Mouse (Mus musculus) gastrocnemius, adult 8-10 months (tissue): ENCODE measurements at regions not wholly inside any gene's neighbourhood (a gene's known extent, or its start where the extent isn't known, plus 50 kb on each side); places are given as distances from the start of the nearest gene placed in this dataset.

ENCODE experiments used
- DNase-seq, 2 experiments: peaks; one replicate each; pipeline ENCODE4 v3.0.0; 2022; ENCODE audit warnings: low spot score in 2 of 2

- DNase-seq = no peak
Measured at GRCm38 (mm10) chr4:97381084-97381483, 198.1 kb upstream of the Gm10192 start.

GRCm38 (mm10) chr4:97377593-97378542 lies 194.9 kb upstream of the Gm10192 start:
- DNase-seq = no peak

GRCm38 (mm10) chr4:97360473-97360872 lies 177.5 kb upstream of the Gm10192 start:
- DNase-seq = no peak

- no peak for DNase-seq
Measured at GRCm38 (mm10) chr4:97357958-97358357, 175.0 kb upstream of the Gm10192 start.

GRCm38 (mm10) chr4:97346799-97347198 lies 163.8 kb upstream of the Gm10192 start:
- DNase-seq = no peak

- no peak for DNase-seq
Measured at GRCm38 (mm10) chr4:97344335-97344734, 161.4 kb upstream of the Gm10192 start.

GRCm38 (mm10) chr4:97343378-97343777 lies 160.4 kb upstream of the Gm10192 start:
- no peak for DNase-seq
